Mouse (Mus musculus): Measurements from ENCODE around the gene Scarb2. TPM values are rescaled to one million over a fixed set of nuclear protein-coding genes. Genes with fewer than 3 reads are reported as not detected.
A peak's percentile ranks its signal among the peaks of the same experiment; 100 is the strongest.

Gene Scarb2
- polyA plus RNA-seq, 1 experiment, result 23.6 TPM

- Histone ChIP-seq H3K27me3 (ENCODE audit: control insufficient read depth, insufficient read depth, insufficient read length) (no peaks in the 10 kb centered on the region), H3K4me3 (ENCODE audit: insufficient read depth, poor library complexity, severe bottlenecking) (no peak overlapping the region), H3ac (ENCODE audit: control insufficient read depth, insufficient read length, low read depth) (no peak overlapping the region), H3K79me2 (ENCODE audit: control insufficient read depth, insufficient read depth) (no peaks in the 10 kb centered on the region), H3K36me3 (ENCODE audit: control insufficient read depth, insufficient read depth) (peaks cover 20% of the 10 kb centered on the region), H3K79me3 (ENCODE audit: low read depth) (no peaks in the 10 kb centered on the region)
- TF ChIP-seq FOSL1 (IDR thresholded peaks at IDR 0.05; ENCODE audit: insufficient read depth, low read length, poor library complexity, severe bottlenecking) (no peak), MYOG (IDR thresholded peaks at IDR 0.05; ENCODE audit: control insufficient read depth, extremely low read depth, insufficient read length) (no peak)
Observed at GRCm38 (mm10) chr5:92446736-92447135, 59.9 kb downstream of the Scarb2 start.

GRCm38 (mm10) chr5:92445016-92445415 lies 61.6 kb downstream of the Scarb2 start:
- H3K79me3 ChIP-seq (ENCODE audit: low read depth), result no peaks in the 10 kb centered on the region
- no peaks in the 10 kb centered on the region for H3K79me2 ChIP-seq (ENCODE audit: control insufficient read depth, insufficient read depth)
- H3ac ChIP-seq (ENCODE audit: control insufficient read depth, insufficient read length, low read depth), result no peak overlapping the region
- H3K27me3 ChIP-seq (ENCODE audit: control insufficient read depth, insufficient read depth, insufficient read length), result no peaks in the 10 kb centered on the region
- peaks cover 16% of the 10 kb centered on the region for H3K36me3 ChIP-seq (ENCODE audit: control insufficient read depth, insufficient read depth)
- no peak overlapping the region for H3K4me3 ChIP-seq (ENCODE audit: insufficient read depth, poor library complexity, severe bottlenecking)
- TF ChIP-seq MAX (IDR thresholded peaks at IDR 0.05), result no peak
- TF ChIP-seq USF1 (IDR thresholded peaks at IDR 0.05; ENCODE audit: low read depth), result no peak
- TF ChIP-seq MYOG (IDR thresholded peaks at IDR 0.05; ENCODE audit: control insufficient read depth, extremely low read depth, insufficient read length), result no peak
- no peak for TF ChIP-seq FOSL1 (IDR thresholded peaks at IDR 0.05; ENCODE audit: insufficient read depth, low read length, poor library complexity, severe bottlenecking)
- TF ChIP-seq MYOD1 (IDR thresholded peaks at IDR 0.05; ENCODE audit: control insufficient read depth, insufficient read length, low read depth), result no peak
- no peak for TF ChIP-seq CEBPB (IDR thresholded peaks at IDR 0.05; ENCODE audit: low read depth)
- TF ChIP-seq CTCF (IDR thresholded peaks at IDR 0.05; ENCODE audit: control insufficient read depth, insufficient read depth, insufficient read length), result no peak

GRCm38 (mm10) chr5:92442914-92443313 lies 63.7 kb downstream of the Scarb2 start:
- no peaks in the 10 kb centered on the region for H3K79me3 ChIP-seq (ENCODE audit: low read depth)
- TF ChIP-seq MYOD1 (IDR thresholded peaks at IDR 0.05; ENCODE audit: control insufficient read depth, insufficient read length, low read depth) (no peak), CTCF (IDR thresholded peaks at IDR 0.05; ENCODE audit: control insufficient read depth, insufficient read depth, insufficient read length) (no peak), MAX (IDR thresholded peaks at IDR 0.05) (no peak), MYOG (IDR thresholded peaks at IDR 0.05; ENCODE audit: control insufficient read depth, extremely low read depth, insufficient read length) (no peak), FOSL1 (IDR thresholded peaks at IDR 0.05; ENCODE audit: insufficient read depth, low read length, poor library complexity, severe bottlenecking) (no peak), CEBPB (IDR thresholded peaks at IDR 0.05; ENCODE audit: low read depth) (no peak), USF1 (IDR thresholded peaks at IDR 0.05; ENCODE audit: low read depth) (no peak)
- H3ac ChIP-seq (ENCODE audit: control insufficient read depth, insufficient read length, low read depth), result no peak overlapping the region
- no peaks in the 10 kb centered on the region for H3K27me3 ChIP-seq (ENCODE audit: control insufficient read depth, insufficient read depth, insufficient read length)
- H3K79me2 ChIP-seq (ENCODE audit: control insufficient read depth, insufficient read depth), result no peaks in the 10 kb centered on the region
- H3K36me3 ChIP-seq (ENCODE audit: control insufficient read depth, insufficient read depth), result peaks cover 14% of the 10 kb centered on the region
- no peak overlapping the region for H3K4me3 ChIP-seq (ENCODE audit: insufficient read depth, poor library complexity, severe bottlenecking)

GRCm38 (mm10) chr5:92441494-92441893 lies 65.1 kb downstream of the Scarb2 start:
- H3ac ChIP-seq (ENCODE audit: control insufficient read depth, insufficient read length, low read depth), result no peak overlapping the region
- no peaks in the 10 kb centered on the region for H3K79me2 ChIP-seq (ENCODE audit: control insufficient read depth, insufficient read depth)
- H3K27me3 ChIP-seq (ENCODE audit: control insufficient read depth, insufficient read depth, insufficient read length), result no peaks in the 10 kb centered on the region
- no peak for TF ChIP-seq MYOG (IDR thresholded peaks at IDR 0.05; ENCODE audit: control insufficient read depth, extremely low read depth, insufficient read length)
- TF ChIP-seq MYOD1 (IDR thresholded peaks at IDR 0.05; ENCODE audit: control insufficient read depth, insufficient read length, low read depth), result no peak
- TF ChIP-seq USF1 (IDR thresholded peaks at IDR 0.05; ENCODE audit: low read depth), result no peak
- TF ChIP-seq FOSL1 (IDR thresholded peaks at IDR 0.05; ENCODE audit: insufficient read depth, low read length, poor library complexity, severe bottlenecking), result no peak
- no peak overlapping the region for H3K4me3 ChIP-seq (ENCODE audit: insufficient read depth, poor library complexity, severe bottlenecking)
- H3K36me3 ChIP-seq (ENCODE audit: control insufficient read depth, insufficient read depth), result peaks cover 4% of the 10 kb centered on the region
- no peaks in the 10 kb centered on the region for H3K79me3 ChIP-seq (ENCODE audit: low read depth)

- Histone ChIP-seq H3K4me3 (ENCODE audit: insufficient read depth, poor library complexity, severe bottlenecking) (no peak overlapping the region), H3K27me3 (ENCODE audit: control insufficient read depth, insufficient read depth, insufficient read length) (no peaks in the 10 kb centered on the region), H3K36me3 (ENCODE audit: control insufficient read depth, insufficient read depth) (no peaks in the 10 kb centered on the region), H3ac (ENCODE audit: control insufficient read depth, insufficient read length, low read depth) (no peak overlapping the region), H3K79me3 (ENCODE audit: low read depth) (peaks cover 10% of the 10 kb centered on the region), H3K79me2 (ENCODE audit: control insufficient read depth, insufficient read depth) (peaks cover 14% of the 10 kb centered on the region)
- TF ChIP-seq CTCF (IDR thresholded peaks at IDR 0.05; ENCODE audit: control insufficient read depth, insufficient read depth, insufficient read length) (no peak), MAX (IDR thresholded peaks at IDR 0.05) (no peak), USF1 (IDR thresholded peaks at IDR 0.05; ENCODE audit: low read depth) (no peak), FOSL1 (IDR thresholded peaks at IDR 0.05; ENCODE audit: insufficient read depth, low read length, poor library complexity, severe bottlenecking) (no peak), CEBPB (IDR thresholded peaks at IDR 0.05; ENCODE audit: low read depth) (no peak), MYOD1 (IDR thresholded peaks at IDR 0.05; ENCODE audit: control insufficient read depth, insufficient read length, low read depth) (no peak), MYOG (IDR thresholded peaks at IDR 0.05; ENCODE audit: control insufficient read depth, extremely low read depth, insufficient read length) (no peak)
Observed at GRCm38 (mm10) chr5:92438540-92438939, 68.1 kb downstream of the Scarb2 start.

- Histone ChIP-seq H3K36me3 (ENCODE audit: control insufficient read depth, insufficient read depth) (peaks cover 8% of the 10 kb centered on the region), H3K79me3 (ENCODE audit: low read depth) (peaks cover 41% of the 10 kb centered on the region), H3K27me3 (ENCODE audit: control insufficient read depth, insufficient read depth, insufficient read length) (no peaks in the 10 kb centered on the region), H3ac (ENCODE audit: control insufficient read depth, insufficient read length, low read depth) (peak within 1 kb of the TSS; percentile 77), H3K4me3 (ENCODE audit: insufficient read depth, poor library complexity, severe bottlenecking) (peak within 1 kb of the TSS; percentile 87), H3K79me2 (ENCODE audit: control insufficient read depth, insufficient read depth) (peaks cover 49% of the 10 kb centered on the region)
- peak; percentile 82 for TF ChIP-seq MAX (IDR thresholded peaks at IDR 0.05)
- no peak for TF ChIP-seq MYOG (IDR thresholded peaks at IDR 0.05; ENCODE audit: control insufficient read depth, extremely low read depth, insufficient read length)
- TF ChIP-seq CEBPB (IDR thresholded peaks at IDR 0.05; ENCODE audit: low read depth), result no peak
- peak; percentile 83 for TF ChIP-seq USF1 (IDR thresholded peaks at IDR 0.05; ENCODE audit: low read depth)
Observed at GRCm38 (mm10) chr5:92435025-92435584, 71.5 kb downstream of the Scarb2 start, which contains the start of gene Nup54. Gene Nup54 (minus strand): TSS chr5:92435219.

All from C2C12 (cell line).